Mouse (Mus musculus): ENCODE measurements around the gene Pcbp2.

GRCm38 (mm10) chr15:102460409-102460808 is 9.9 kb upstream of the Pcbp2 start:
- TF ChIP-seq CTCF (IDR thresholded peaks at IDR 0.05; ENCODE audit: low read depth) (no peak), EP300 (IDR thresholded peaks at IDR 0.05; ENCODE audit: low read depth) (no peak)

Measured in liver, postnatal 0 days (tissue).